Mouse (Mus musculus): Measurements from ENCODE around the gene Slc8a1.

GRCm38 (mm10) chr17:81500686-81501407, 237.3 kb downstream of the Slc8a1 start:
- TF ChIP-seq CTCF (IDR thresholded peaks at IDR 0.05; ENCODE audit: low read depth, low read length) (no peak), POLR2A (IDR thresholded peaks at IDR 0.05; ENCODE audit: extremely low read depth, insufficient read depth, low read length) (no peak)
